Mouse (Mus musculus): ENCODE measurements around the gene Sh3kbp1. TPM values are rescaled to one million over a fixed set of nuclear protein-coding genes. Genes with fewer than 3 reads are reported as not detected.

The Sh3kbp1 gene
- polyA plus RNA-seq, 1 experiment, result 30.3 TPM

- whole genome bisulfite sequencing, result 35% methylated on average over 56 of the region's 56 CpGs
- Histone ChIP-seq H3K4me1 (ENCODE audit: control insufficient read depth, insufficient read depth, insufficient read length) (0 out of 2 replicates have a peak, but pooled peaks cover 3% of the 10 kb centered on the region), H3K36me3 (ENCODE audit: control insufficient read depth, insufficient read depth, low read length) (no peaks in the 10 kb centered on the region), H3K27ac (ENCODE audit: insufficient read depth, low read length) (peak overlapping the region; percentile 83), H3K27me3 (ENCODE audit: control insufficient read depth, insufficient read depth, low read length) (no peaks in the 10 kb centered on the region), H3K4me3 (ENCODE audit: extremely low read depth, insufficient read depth, insufficient read length) (peak overlapping the region; percentile 75)
- no peak for TF ChIP-seq POLR2A (IDR thresholded peaks at IDR 0.05; ENCODE audit: low read depth, low read length)
- peak in 1 of 2 experiments; percentile 44 for DNase-seq (ENCODE audit: low read depth in 1 of 2, low spot score in 2 of 2)
These were observed 805 bp downstream of the Sh3kbp1 start for GRCm38 (mm10) chrX:159627588-159628566.

- Histone ChIP-seq H3K4me3 (ENCODE audit: extremely low read depth, insufficient read depth, insufficient read length) (peak overlapping the region; percentile 75; the same call in 1 of the 2 replicates), H3K4me1 (ENCODE audit: control insufficient read depth, insufficient read depth, insufficient read length) (0 out of 2 replicates have a peak, but pooled peaks cover 3% of the 10 kb centered on the region), H3K36me3 (ENCODE audit: control insufficient read depth, insufficient read depth, low read length) (no peaks in the 10 kb centered on the region), H3K27ac (ENCODE audit: insufficient read depth, low read length) (no peak overlapping the region), H3K27me3 (ENCODE audit: control insufficient read depth, insufficient read depth, low read length) (no peaks in the 10 kb centered on the region)
- TF ChIP-seq POLR2A (IDR thresholded peaks at IDR 0.05; ENCODE audit: low read depth, low read length) (no peak), CTCF (IDR thresholded peaks at IDR 0.05; ENCODE audit: extremely low read depth, insufficient read depth, insufficient read length, insufficient replicate concordance) (no peak)
- WGBS, result 33% methylated on average over 4 of the region's 4 CpGs
- no peak for DNase-seq (ENCODE audit: low read depth in 1 of 2, low spot score in 2 of 2)
These were observed 1.6 kb downstream of the Sh3kbp1 start for GRCm38 (mm10) chrX:159628629-159629028.

- no peaks in the 10 kb centered on the region for H3K36me3 ChIP-seq (ENCODE audit: control insufficient read depth, insufficient read depth, low read length)
- TF ChIP-seq POLR2A (IDR thresholded peaks at IDR 0.05; ENCODE audit: low read depth, low read length) (no peak), CTCF (IDR thresholded peaks at IDR 0.05; ENCODE audit: extremely low read depth, insufficient read depth, insufficient read length, insufficient replicate concordance) (no peak)
- 0 out of 2 replicates have a peak, but pooled peaks cover 3% of the 10 kb centered on the region for H3K4me1 ChIP-seq (ENCODE audit: control insufficient read depth, insufficient read depth, insufficient read length)
- H3K4me3 ChIP-seq (ENCODE audit: extremely low read depth, insufficient read depth, insufficient read length), result no peak overlapping the region
- no peak overlapping the region for H3K27ac ChIP-seq (ENCODE audit: insufficient read depth, low read length)
- DNase-seq (ENCODE audit: low read depth in 1 of 2, low spot score in 2 of 2), result no peak
- WGBS, result 54% methylated on average over 2 of the region's 2 CpGs
- H3K27me3 ChIP-seq (ENCODE audit: control insufficient read depth, insufficient read depth, low read length), result no peaks in the 10 kb centered on the region
These were observed 2.1 kb downstream of the Sh3kbp1 start for GRCm38 (mm10) chrX:159629203-159629602.

GRCm38 (mm10) chrX:159638500-159639227, 11.6 kb downstream of the Sh3kbp1 start:
- no peak for DNase-seq (ENCODE audit: low read depth in 1 of 2, low spot score in 2 of 2)
- Histone ChIP-seq H3K4me1 (ENCODE audit: control insufficient read depth, insufficient read depth, insufficient read length) (peaks cover 6% of the 10 kb centered on the region; the same call in 1 of the 2 replicates), H3K27me3 (ENCODE audit: control insufficient read depth, insufficient read depth, low read length) (no peaks in the 10 kb centered on the region), H3K27ac (ENCODE audit: insufficient read depth, low read length) (no peak overlapping the region), H3K4me3 (ENCODE audit: extremely low read depth, insufficient read depth, insufficient read length) (no peak overlapping the region), H3K36me3 (ENCODE audit: control insufficient read depth, insufficient read depth, low read length) (no peaks in the 10 kb centered on the region)
- 67% methylated on average over 4 of the region's 4 CpGs for WGBS
- TF ChIP-seq POLR2A (IDR thresholded peaks at IDR 0.05; ENCODE audit: low read depth, low read length) (no peak), CTCF (IDR thresholded peaks at IDR 0.05; ENCODE audit: extremely low read depth, insufficient read depth, insufficient read length, insufficient replicate concordance) (no peak)

GRCm38 (mm10) chrX:159639991-159640390, 12.9 kb downstream of the Sh3kbp1 start:
- Histone ChIP-seq H3K4me1 (ENCODE audit: control insufficient read depth, insufficient read depth, insufficient read length) (peaks cover 6% of the 10 kb centered on the region; the same call in 1 of the 2 replicates), H3K4me3 (ENCODE audit: extremely low read depth, insufficient read depth, insufficient read length) (no peak overlapping the region), H3K27me3 (ENCODE audit: control insufficient read depth, insufficient read depth, low read length) (no peaks in the 10 kb centered on the region), H3K27ac (ENCODE audit: insufficient read depth, low read length) (no peak overlapping the region), H3K36me3 (ENCODE audit: control insufficient read depth, insufficient read depth, low read length) (no peaks in the 10 kb centered on the region)
- WGBS, result 61% methylated on average over 4 of the region's 4 CpGs
- no peak for DNase-seq (ENCODE audit: low read depth in 1 of 2, low spot score in 2 of 2)
- TF ChIP-seq POLR2A (IDR thresholded peaks at IDR 0.05; ENCODE audit: low read depth, low read length) (no peak), CTCF (IDR thresholded peaks at IDR 0.05; ENCODE audit: extremely low read depth, insufficient read depth, insufficient read length, insufficient replicate concordance) (no peak)

- TF ChIP-seq CTCF (IDR thresholded peaks at IDR 0.05; ENCODE audit: extremely low read depth, insufficient read depth, insufficient read length, insufficient replicate concordance) (no peak), POLR2A (IDR thresholded peaks at IDR 0.05; ENCODE audit: low read depth, low read length) (no peak)
- Histone ChIP-seq H3K36me3 (ENCODE audit: control insufficient read depth, insufficient read depth, low read length) (no peaks in the 10 kb centered on the region), H3K4me1 (ENCODE audit: control insufficient read depth, insufficient read depth, insufficient read length) (peaks cover 4% of the 10 kb centered on the region; the same call in 1 of the 2 replicates), H3K27me3 (ENCODE audit: control insufficient read depth, insufficient read depth, low read length) (no peaks in the 10 kb centered on the region), H3K4me3 (ENCODE audit: extremely low read depth, insufficient read depth, insufficient read length) (no peak overlapping the region), H3K27ac (ENCODE audit: insufficient read depth, low read length) (no peak overlapping the region)
- no peak for DNase-seq (ENCODE audit: low read depth in 1 of 2, low spot score in 2 of 2)
- 60% methylated on average over 3 of the region's 3 CpGs for WGBS
These were observed 18.2 kb downstream of the Sh3kbp1 start for GRCm38 (mm10) chrX:159645314-159645713.

Data from spleen, adult 2 months (tissue).